Mouse (Mus musculus) limb, embryonic 14.5 days (tissue): ENCODE results near the gene Inka2. TPM values are rescaled to one million over a fixed set of nuclear protein-coding genes. Genes with fewer than 3 reads are reported as not detected.

Experiments used
- ATAC-seq: fragments of 200-750 bp; cut with Nextera tagmentation; 2 replicates; pipeline ENCODE4 v1.8.0; 2017; ENCODE audit warnings: low read depth, moderate number of reproducible peaks, moderate TSS enrichment; ENCODE audit not compliant: low FRiP score
- DNase-seq: peaks from one replicate; pipeline ENCODE4 v3.0.0-alpha.2; 2015; ENCODE audit warnings: low spot score
- H3K27ac ChIP-seq: fragments of 300-500 bp; sonication (generic); replicated peaks from 2 replicates; pipeline ENCODE4 v1.5.1; 2014; ENCODE audit warnings: low read depth, mild to moderate bottlenecking, low read length, moderate library complexity, mixed read lengths
- H3K27me3 ChIP-seq: fragments of 300-500 bp; sonication (generic); 2 replicates; pipeline ENCODE4 v1.6.1; 2014; ENCODE audit warnings: low read length, mixed read lengths; ENCODE audit not compliant: control insufficient read depth, insufficient read depth
- H3K36me3 ChIP-seq: fragments of 300-500 bp; sonication (generic); 2 replicates; pipeline ENCODE4 v1.6.1; 2014; ENCODE audit warnings: mild to moderate bottlenecking, low read length, moderate library complexity, mixed read lengths; ENCODE audit not compliant: control insufficient read depth, insufficient read depth
- H3K4me1 ChIP-seq: fragments of 300-500 bp; sonication (generic); 2 replicates; pipeline ENCODE4 v1.6.1; 2014; ENCODE audit warnings: antibody characterized with exemption, low read length, mixed read lengths; ENCODE audit not compliant: control insufficient read depth, insufficient read depth
- H3K4me2 ChIP-seq: fragments of 300-500 bp; sonication (generic); replicated peaks from 2 replicates; pipeline ENCODE4 v1.6.1; 2014; ENCODE audit warnings: low read depth, mild to moderate bottlenecking, low read length, moderate library complexity; ENCODE audit not compliant: severe bottlenecking
- H3K4me3 ChIP-seq: fragments of 300-500 bp; sonication (generic); replicated peaks from 2 replicates; pipeline ENCODE4 v1.5.1; 2014; ENCODE audit warnings: low read length
- H3K9ac ChIP-seq: fragments of 300-500 bp; sonication (generic); 2 replicates; pipeline ENCODE4 v1.6.1; 2014; ENCODE audit warnings: mild to moderate bottlenecking, low read depth, low read length, moderate library complexity; ENCODE audit not compliant: severe bottlenecking
- H3K9me3 ChIP-seq: fragments of 300-500 bp; sonication (generic); 2 replicates; pipeline ENCODE4 v1.6.1; 2016; ENCODE audit warnings: low read length; ENCODE audit not compliant: control insufficient read depth
- POLR2A ChIP-seq: fragments of 200-500 bp; IDR thresholded peaks from 2 replicates; pipeline ENCODE4 v1.8.0; 2012; ENCODE audit warnings: inconsistent platforms, mild to moderate bottlenecking, moderate library complexity, borderline replicate concordance; ENCODE audit not compliant: insufficient read depth, insufficient read length; ENCODE audit errors: extremely low read depth
- WGBS: fragments of 180-500 bp; shearing (Covaris S2); extraction: QIAGEN DNeasy Blood & Tissue Kit; methylation state at CpG from one replicate; pipeline ENCODE4 v1.1.7; 2014; 5-methylcytosine and 5-hydroxymethylcytosine counted together
- polyA plus RNA-seq, 2 experiments: library from polyadenylated mRNA; depleted of rRNA in 1 of 2; stranded (reverse) in 1 of 2; unstranded in 1 of 2; fragments of >200 nt; fragmentation: Nextera tagmentation in 1 of 2; extraction: Ambion mirVana in 1 of 2; gene quantifications; 2 replicates each; pipeline versions ENCODE4 v1.2.1 to v1.2.3; 2012 to 2014

Inka2 gene
- polyA plus RNA-seq, 2 experiments = 1.7 to 5.9 TPM

DNA sequence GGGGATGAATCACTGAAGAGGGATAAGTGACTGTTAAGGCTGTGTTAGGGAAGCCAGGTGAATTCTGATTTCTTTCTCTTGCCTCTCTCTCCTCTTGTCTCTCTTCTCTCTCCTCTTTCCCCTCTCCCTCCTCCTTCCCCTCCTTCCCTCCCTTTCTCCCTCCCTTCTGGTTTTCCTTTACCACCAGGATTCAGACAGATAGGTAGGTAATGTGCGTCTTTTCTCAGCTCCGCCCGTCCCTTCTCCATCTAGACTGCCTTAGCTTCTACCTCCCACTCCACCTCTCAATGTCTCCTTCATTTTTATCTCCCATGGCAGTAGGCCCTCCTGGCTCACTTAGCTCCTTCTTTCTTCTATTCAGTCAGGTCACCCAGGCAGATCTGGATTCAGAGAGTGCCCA is 1.2 kb downstream of the Inka2 start:
- no peaks in the 10 kb centered on the region for H3K36me3 ChIP-seq
- peak overlapping the region; percentile 52 for H3K4me3 ChIP-seq
- peaks cover 15% of the 10 kb centered on the region; the same call in 1 of the 2 replicates for H3K27me3 ChIP-seq
- 20% methylated on average over 3 of the region's 3 CpGs for WGBS
- H3K27ac ChIP-seq = 0 out of 2 replicates have a peak overlapping the region, but pooled peaks have one; percentile 5
- DNase-seq (no peak), ATAC-seq (no peak)
- H3K9me3 ChIP-seq = no peaks in the 10 kb centered on the region
- no peaks in the 10 kb centered on the region for H3K4me1 ChIP-seq
- H3K9ac ChIP-seq = peak overlapping the region; percentile 58
- no peak for TF ChIP-seq POLR2A
- peak overlapping the region; percentile 99 for H3K4me2 ChIP-seq

DNA sequence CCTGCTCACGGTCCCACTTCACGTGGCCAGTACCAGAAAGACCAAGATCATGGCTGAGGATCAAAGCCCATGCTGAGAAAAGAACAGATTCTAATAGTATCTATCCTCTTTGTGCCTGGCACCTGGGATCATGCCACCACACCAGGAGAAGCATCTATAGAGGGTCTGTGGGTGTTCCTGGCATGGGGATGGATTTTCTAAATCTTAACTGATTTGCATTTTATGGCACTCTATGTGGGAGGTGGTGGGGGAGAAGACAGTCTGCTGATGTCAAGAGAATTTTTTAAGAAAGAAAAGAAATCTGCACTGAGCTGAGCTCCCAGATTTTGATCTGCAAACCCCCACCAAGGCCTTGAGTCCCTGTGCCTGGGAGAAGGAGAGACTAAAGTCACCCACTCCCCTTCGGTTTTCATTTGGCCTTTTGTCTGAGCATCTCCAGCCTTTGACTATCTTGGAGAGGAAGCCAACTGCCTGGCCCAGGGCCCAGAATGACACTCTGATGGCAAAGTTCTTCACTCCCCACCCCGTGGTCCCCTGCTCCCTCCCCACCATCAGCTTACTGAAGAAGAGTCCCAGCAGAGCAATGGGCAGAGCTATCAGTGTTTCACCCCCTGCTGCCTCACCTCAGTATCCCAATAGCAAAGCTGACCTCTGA is 2.1 kb downstream of the Inka2 start:
- no peaks in the 10 kb centered on the region for H3K36me3 ChIP-seq
- H3K4me3 ChIP-seq = no peak overlapping the region
- H3K9ac ChIP-seq = no peak overlapping the region
- no peak for TF ChIP-seq POLR2A
- H3K9me3 ChIP-seq = no peaks in the 10 kb centered on the region
- whole genome bisulfite sequencing = 43% methylated on average over 4 of the region's 4 CpGs
- DNase-seq = no peak
- no peak overlapping the region for H3K27ac ChIP-seq
- no peaks in the 10 kb centered on the region for H3K4me1 ChIP-seq
- H3K4me2 ChIP-seq = no peak overlapping the region
- H3K27me3 ChIP-seq = peaks cover 15% of the 10 kb centered on the region; the same call in 1 of the 2 replicates
- no peak for ATAC-seq

DNA sequence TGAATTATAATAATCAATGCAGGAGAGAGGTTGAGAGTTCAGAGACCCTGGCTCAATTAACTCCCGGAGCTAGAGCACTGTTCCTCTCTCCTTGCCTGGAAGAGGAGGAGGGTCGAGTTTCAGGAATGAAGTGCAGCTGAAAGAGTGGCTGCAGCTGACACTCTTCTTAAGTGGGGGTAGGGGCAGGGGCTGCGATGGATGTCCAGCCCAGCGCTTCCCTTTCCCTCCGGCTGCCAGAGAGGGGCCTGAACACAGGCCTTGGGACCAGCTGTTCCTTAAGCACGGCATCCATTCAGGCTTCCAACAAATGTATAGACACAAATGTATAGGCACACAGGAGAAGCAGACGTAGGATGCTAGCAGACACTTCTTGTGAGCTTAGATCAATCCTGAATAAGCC is 3.2 kb downstream of the Inka2 start:
- DNase-seq = peak; percentile 24
- no peak overlapping the region for H3K9ac ChIP-seq
- no peak overlapping the region for H3K4me2 ChIP-seq

DNA sequence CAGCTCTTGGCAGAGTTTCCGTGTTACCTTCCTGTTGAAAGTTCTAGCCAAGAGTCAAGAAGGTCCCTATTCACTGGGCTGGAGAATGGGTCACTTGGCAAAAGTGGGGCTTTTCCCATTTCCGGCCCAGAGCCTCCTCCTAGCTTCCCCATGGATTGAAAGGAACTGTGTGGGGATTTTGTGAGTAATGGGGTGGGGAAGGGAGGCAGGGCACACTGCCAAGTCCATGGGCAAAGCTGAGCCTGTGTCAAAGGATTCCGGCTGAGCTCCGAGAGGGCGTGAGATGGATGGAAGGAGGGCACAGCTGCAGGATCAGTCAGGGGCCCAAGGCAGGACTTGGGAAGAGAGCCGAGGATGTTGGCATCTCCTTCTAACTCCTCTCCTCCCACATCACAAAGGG is 5.8 kb downstream of the Inka2 start:
- DNase-seq (peak; percentile 52), ATAC-seq (no peak)
- Histone ChIP-seq H3K36me3 (no peaks in the 10 kb centered on the region), H3K4me3 (no peak overlapping the region), H3K27me3 (peaks cover 7% of the 10 kb centered on the region; the same call in 1 of the 2 replicates), H3K27ac (no peak overlapping the region), H3K9ac (no peak overlapping the region), H3K4me2 (no peak overlapping the region), H3K4me1 (peaks cover 9% of the 10 kb centered on the region), H3K9me3 (no peaks in the 10 kb centered on the region)
- WGBS = 67% methylated on average over 6 of the region's 6 CpGs
- TF ChIP-seq POLR2A = no peak

More for the DNA sequence above, 3.2 kb downstream of the Inka2 start:
- no peak for TF ChIP-seq POLR2A
- no peaks in the 10 kb centered on the region for H3K4me1 ChIP-seq
- H3K36me3 ChIP-seq = no peaks in the 10 kb centered on the region
- H3K27me3 ChIP-seq = peaks cover 15% of the 10 kb centered on the region; the same call in 1 of the 2 replicates
- WGBS = 20% methylated on average over 7 of the region's 7 CpGs
- ATAC-seq = peak; percentile 19; the same call in 1 of the 2 replicates
- H3K27ac ChIP-seq = no peak overlapping the region
- H3K4me3 ChIP-seq = no peak overlapping the region
- H3K9me3 ChIP-seq = no peaks in the 10 kb centered on the region

DNA sequence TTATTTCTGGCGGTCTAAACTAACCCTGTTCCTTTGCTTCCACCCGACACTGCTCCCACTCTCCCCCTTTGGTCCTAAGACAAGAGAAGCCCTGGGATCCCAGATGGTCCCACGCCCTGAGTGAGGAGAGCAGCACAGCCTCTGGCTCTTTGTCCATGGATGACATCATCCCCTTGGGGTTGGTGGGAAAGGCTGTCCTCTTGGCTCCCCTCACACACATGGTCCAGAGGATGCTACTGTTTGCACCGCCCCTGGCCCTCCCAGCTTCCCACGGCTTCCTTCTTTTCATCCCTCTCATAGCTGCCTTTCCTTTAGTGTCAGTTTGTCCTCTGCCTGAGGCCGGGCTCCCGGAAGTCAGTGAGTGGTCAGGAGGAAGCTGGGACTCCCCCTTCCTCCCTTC is 7.3 kb downstream of the Inka2 start:
- 75% methylated on average over 7 of the region's 7 CpGs for WGBS
- Histone ChIP-seq H3K9me3 (no peaks in the 10 kb centered on the region), H3K36me3 (no peaks in the 10 kb centered on the region), H3K27ac (no peak overlapping the region), H3K9ac (no peak overlapping the region), H3K4me3 (no peak overlapping the region), H3K4me1 (peaks cover 9% of the 10 kb centered on the region), H3K4me2 (no peak overlapping the region), H3K27me3 (no peaks in the 10 kb centered on the region)
- no peak for TF ChIP-seq POLR2A
- DNase-seq (peak; percentile 14), ATAC-seq (no peak)

DNA sequence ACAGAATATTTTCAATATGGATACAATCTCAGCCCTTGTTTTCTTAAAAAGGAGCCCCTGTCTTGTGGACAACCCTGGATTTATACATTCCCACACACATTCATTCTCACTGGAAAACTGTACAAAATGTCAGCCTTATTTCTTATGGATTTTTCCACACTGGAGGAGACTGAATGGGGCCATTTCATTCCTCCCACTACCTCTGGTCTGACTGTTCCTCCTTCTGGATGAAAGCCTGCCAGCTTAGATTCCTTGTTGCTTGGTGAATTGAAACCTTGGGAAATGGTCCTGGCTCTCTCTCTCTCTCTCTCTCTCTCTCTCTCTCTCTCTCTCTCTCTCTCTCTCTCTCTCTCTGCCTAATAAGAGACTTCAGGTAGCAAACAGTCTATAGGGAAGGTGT is 8.4 kb downstream of the Inka2 start:
- TF ChIP-seq POLR2A = no peak
- H3K36me3 ChIP-seq = no peaks in the 10 kb centered on the region
- H3K27ac ChIP-seq = no peak overlapping the region
- H3K27me3 ChIP-seq = no peaks in the 10 kb centered on the region
- no peak overlapping the region for H3K9ac ChIP-seq
- no peak for DNase-seq
- no peaks in the 10 kb centered on the region for H3K9me3 ChIP-seq
- no peak for ATAC-seq
- peaks cover 9% of the 10 kb centered on the region for H3K4me1 ChIP-seq
- no peak overlapping the region for H3K4me3 ChIP-seq
- H3K4me2 ChIP-seq = no peak overlapping the region
